Mouse (Mus musculus) liver, adult (tissue): ENCODE measurements around the gene Rela.
A peak's percentile ranks its signal among the peaks of the same experiment; 100 is the strongest.

Experiments
- GATA4 ChIP-seq: IDR thresholded peaks from 2 replicates; pipeline ENCODE4 v1.6.1; 2014; ENCODE audit warnings: mild to moderate bottlenecking, low read length; ENCODE audit not compliant: insufficient replicate concordance

The Rela gene

GRCm38 (mm10) chr19:5649298-5649741, 12.0 kb downstream of the Rela start:
- TF ChIP-seq GATA4: no peak

GRCm38 (mm10) chr19:5651502-5652274, 14.4 kb downstream of the Rela start:
- TF ChIP-seq GATA4: no peak

DNA sequence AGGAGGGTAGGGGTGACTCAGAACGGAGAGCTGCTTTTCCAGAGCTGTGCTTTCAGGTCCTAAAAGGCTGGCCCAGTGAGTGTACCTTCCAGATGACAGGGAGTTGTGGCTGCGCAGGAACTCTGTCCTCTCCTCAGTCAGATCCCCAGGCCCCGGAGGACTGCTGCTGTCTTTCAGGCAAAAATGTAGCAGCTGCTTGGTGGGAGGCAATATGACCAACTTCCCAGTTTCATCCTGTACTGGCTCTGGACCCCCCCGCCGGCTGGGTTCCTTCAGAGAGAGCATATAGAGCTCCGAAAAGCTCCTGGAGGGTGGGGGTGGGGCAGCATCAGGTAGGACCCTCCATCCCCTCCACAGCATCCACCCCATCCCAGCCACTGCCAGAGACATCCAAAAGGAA, 15.3 kb downstream of the Rela start:
- TF ChIP-seq GATA4: no peak

GRCm38 (mm10) chr19:5653969-5654719, 16.9 kb downstream of the Rela start:
- TF ChIP-seq GATA4: no peak

DNA sequence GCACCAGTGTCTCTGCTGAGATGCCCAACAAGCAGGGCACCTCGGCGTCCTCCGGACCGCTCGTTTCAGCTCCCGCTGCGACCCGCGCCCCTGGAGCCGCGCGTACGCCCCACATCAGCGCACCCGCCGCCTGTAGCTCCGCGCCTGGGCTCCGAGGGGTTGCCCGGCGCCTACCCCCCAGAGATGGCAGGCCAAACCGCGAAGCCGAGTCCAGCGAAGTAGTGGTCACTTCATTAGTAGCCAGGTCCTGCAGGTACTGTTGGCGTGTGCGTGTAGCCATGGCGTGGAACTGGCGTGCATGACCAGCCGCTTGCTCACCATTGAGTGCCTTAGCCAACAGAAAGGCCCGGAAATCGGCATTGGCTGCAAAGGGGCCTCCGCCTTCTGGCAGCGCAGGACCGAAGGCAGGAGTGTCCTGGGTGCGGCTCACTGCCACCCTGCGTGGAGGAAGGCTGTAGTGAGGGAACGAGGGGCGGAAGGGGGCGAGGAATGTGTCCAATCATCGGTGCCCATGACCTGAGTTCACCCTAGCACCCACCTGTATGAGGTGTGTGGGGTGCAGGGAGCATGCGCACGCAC, 17.5 kb downstream of the Rela start:
- TF ChIP-seq GATA4: no peak

GRCm38 (mm10) chr19:5660942-5661751, 23.9 kb downstream of the Rela start:
- peak; percentile 8; the same call in 1 of the 2 replicates for TF ChIP-seq GATA4

GRCm38 (mm10) chr19:5662310-5662709, 25.0 kb downstream of the Rela start:
- no peak for TF ChIP-seq GATA4

DNA sequence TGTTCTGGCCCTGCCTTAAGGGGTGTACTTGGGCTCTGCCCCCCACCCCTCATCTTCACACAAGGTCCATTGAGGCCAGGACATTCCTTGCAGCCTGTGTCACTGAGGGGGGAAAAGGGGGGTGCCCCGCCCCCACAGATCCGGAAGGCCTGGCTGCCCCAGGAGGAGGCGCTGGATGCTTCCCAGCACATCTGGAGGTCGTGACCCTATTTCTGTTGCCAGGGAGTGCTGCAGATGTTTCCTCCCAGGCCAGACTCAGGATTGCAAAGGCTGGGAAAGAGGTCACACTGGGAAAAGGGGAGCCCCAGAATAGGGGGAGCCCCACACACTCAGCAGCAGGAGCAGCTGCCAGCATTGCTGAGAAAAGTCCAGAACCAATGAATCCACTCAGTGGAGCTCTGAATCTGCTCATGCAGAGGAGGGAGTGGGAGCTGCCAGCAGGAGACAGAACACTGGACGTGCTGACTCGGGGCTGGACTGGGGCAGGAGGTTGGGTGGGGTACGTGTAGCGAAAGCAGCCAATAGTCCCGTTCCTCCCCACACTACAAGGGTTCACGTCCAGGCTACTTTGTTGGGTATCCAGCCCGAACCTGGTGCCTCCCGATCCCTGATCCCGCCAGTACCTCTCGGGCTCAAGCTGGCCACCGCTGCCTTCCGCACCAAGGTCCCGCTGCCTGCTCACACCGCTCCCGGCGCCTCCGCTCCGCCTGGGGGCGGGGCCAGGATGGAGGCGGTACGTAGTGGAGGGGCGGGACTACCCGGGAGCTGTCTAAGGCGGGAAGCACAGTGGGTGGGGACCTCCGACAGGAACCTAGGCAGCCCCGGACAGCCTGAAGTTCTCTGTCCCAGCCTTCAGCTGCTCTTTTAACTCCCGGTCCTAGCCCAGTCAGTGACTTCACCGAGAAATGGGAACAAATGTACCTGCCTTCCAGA, 26.0 kb downstream of the Rela start, which contains the start of gene Sipa1:
Sipa1 (minus strand) TSS at position 727 of the 933 bp plus-strand sequence.
- TF ChIP-seq GATA4: no peak; the same call in 1 of the 2 replicates

DNA sequence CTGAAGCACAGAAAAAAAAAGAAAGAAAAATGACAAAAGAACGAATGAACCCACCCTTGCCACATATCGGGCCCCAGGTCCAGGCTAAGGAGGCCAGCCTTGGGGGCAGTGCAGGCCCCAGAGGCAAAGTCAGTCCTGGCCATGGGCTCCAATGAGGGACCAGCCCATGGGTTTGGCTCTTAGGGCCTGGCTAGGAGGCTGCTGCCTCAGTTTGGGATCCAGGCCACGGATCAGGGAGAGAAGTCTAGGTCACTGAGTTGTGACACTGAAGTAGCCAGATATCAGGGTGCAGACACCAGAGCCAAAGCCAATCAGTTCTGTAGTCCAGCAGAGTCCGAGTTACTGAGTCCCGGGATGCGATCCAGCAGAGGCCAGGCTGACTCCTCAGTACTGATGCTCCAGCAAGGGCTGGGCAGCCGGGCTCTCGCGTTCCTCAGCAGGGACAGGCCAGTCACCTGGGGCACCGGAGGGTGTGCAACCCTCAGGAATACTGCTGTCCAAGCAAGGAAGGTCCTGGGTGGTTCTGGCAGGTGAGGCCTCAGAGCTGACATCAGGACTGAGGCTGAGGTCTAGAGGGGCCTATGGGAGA, 27.5 kb downstream of the Rela start:
- no peak for TF ChIP-seq GATA4

- TF ChIP-seq GATA4: no peak
These were observed 28.2 kb downstream of the Rela start for GRCm38 (mm10) chr19:5665465-5665864.

GRCm38 (mm10) chr19:5666386-5666785, 29.1 kb downstream of the Rela start:
- TF ChIP-seq GATA4: no peak

GRCm38 (mm10) chr19:5668372-5668771, 31.1 kb downstream of the Rela start:
- no peak for TF ChIP-seq GATA4

- no peak for TF ChIP-seq GATA4
These were observed 43.1 kb downstream of the Rela start for GRCm38 (mm10) chr19:5680432-5680831.
